ENCODE assay signal across 25 mouse cellular contexts in genomic region chr15:60732416-60732815, GRCm38 (mm10).
"Had no signal": no experiment of that assay in that cellular context is flagged by ENCODE, and none has a peak within 500 bp of the region (broad histone marks: within the 10 kb centered on the region; RNA-seq: fewer than 3 reads in every experiment).

No protein-coding gene starts in this region.

- H3K4me2 ChIP-seq: heart, embryonic 12.5 days; hindbrain, embryonic 12.5 days; hindbrain, embryonic 14.5 days; intestine, embryonic 15.5 days; limb, embryonic 12.5 days; liver, embryonic 15.5 days had no signal

- H3K27ac ChIP-seq: gastrocnemius, adult 2 months; heart, embryonic 10.5 days; hindbrain, embryonic 10.5 days; hindbrain, embryonic 12.5 days; hindbrain, embryonic 14.5 days; intestine, embryonic 15.5 days; kidney, postnatal 0 days; layer of hippocampus, adult 2 months; left cerebral cortex, adult 2 months; limb, embryonic 10.5 days; limb, embryonic 12.5 days; liver, embryonic 15.5 days had no signal

- DNase-seq: gastrocnemius, adult 2 months; gastrocnemius, postnatal 10 days; gastrocnemius, postnatal 25 days; heart, adult 18-20 months; heart, postnatal 10 days; heart, postnatal 4 days; kidney, adult 18-20 months; kidney, adult 9 months; kidney, postnatal 14 days; kidney, postnatal 4 days had no signal

- H3K27me3 ChIP-seq: heart, embryonic 12.5 days; hindbrain, embryonic 12.5 days; intestine, embryonic 15.5 days; limb, embryonic 12.5 days; liver, embryonic 15.5 days had no signal

- H3K36me3 ChIP-seq: heart, embryonic 10.5 days; heart, embryonic 12.5 days; hindbrain, embryonic 10.5 days; hindbrain, embryonic 12.5 days; intestine, embryonic 15.5 days; limb, embryonic 10.5 days; limb, embryonic 12.5 days; liver, embryonic 15.5 days had no signal

- H3K4me3 ChIP-seq: gastrocnemius, adult 2 months; heart, embryonic 10.5 days; heart, embryonic 12.5 days; hindbrain, embryonic 10.5 days; hindbrain, embryonic 12.5 days; intestine, embryonic 15.5 days; layer of hippocampus, adult 2 months; left cerebral cortex, adult 2 months; limb, embryonic 10.5 days; limb, embryonic 12.5 days; liver, embryonic 15.5 days had no signal

- ATAC-seq: hindbrain, embryonic 16.5 days; inflammation-experienced regulatory T-cells, adult 6 months; intestine, embryonic 15.5 days; intestine, postnatal 0 days had no signal

- H3K9ac ChIP-seq: heart, embryonic 12.5 days; hindbrain, embryonic 12.5 days; hindbrain, embryonic 14.5 days; intestine, embryonic 15.5 days; limb, embryonic 12.5 days; liver, embryonic 15.5 days had no signal

- H3K9me3 ChIP-seq: heart, embryonic 10.5 days; heart, embryonic 12.5 days; hindbrain, embryonic 10.5 days; hindbrain, embryonic 12.5 days; intestine, embryonic 15.5 days; limb, embryonic 10.5 days; limb, embryonic 12.5 days; liver, embryonic 15.5 days had no signal

- H3K4me1 ChIP-seq: heart, embryonic 10.5 days; heart, embryonic 12.5 days; hindbrain, embryonic 12.5 days; intestine, embryonic 15.5 days; liver, embryonic 15.5 days had no signal
